7 mouse cellular contexts compared by ENCODE assay signal in the genomic region with DNA sequence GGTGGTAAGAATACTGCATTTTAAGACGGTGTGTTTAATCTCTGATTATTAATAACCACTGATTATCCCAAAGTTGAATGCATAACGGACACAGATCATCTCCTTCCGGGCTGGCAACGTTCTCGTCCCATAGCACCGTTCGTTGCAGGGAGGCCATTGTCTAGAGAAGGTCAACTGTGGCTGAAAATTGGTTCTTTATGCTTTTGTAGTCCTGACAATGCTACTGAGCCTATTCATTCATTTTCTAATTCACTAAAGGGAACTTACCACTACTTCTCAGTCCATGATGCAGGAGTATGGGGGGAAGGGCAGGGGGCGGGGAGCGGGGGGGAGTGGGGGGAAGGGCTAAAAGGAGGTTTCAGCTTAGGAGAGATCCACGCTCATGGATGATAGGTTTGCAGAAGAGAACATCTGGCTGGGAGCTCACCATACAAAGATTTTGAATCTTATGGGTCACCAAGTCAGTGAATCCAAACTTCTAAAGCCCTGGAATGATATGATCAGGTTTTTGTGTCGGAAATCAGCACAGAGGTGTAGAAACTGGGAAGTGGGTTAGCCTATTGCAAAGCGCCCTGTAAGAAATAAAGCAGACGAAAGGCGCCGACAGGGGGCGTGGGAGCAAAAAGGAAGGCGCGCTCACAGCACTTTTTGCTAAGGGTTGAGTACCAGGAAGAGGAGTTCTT. TPM values are rescaled to one million over a fixed set of nuclear protein-coding genes. Genes with fewer than 3 reads are reported as not detected.
DNase-seq lines count a peak whose midpoint lies in the region; ATAC-seq and TF ChIP-seq lines count a peak whose summit lies in the region.

No protein-coding gene starts in this region.

- H3K27ac ChIP-seq in embryonic facial prominence, embryonic 12.5 days, result peak overlapping the region; percentile 60
- no peak overlapping the region for H3K27ac ChIP-seq in kidney, adult 2 months (ENCODE audit: insufficient read depth, low read depth, low read length)
- peak overlapping the region; percentile 67 for H3K27ac ChIP-seq in limb, embryonic 12.5 days
- H3K27ac ChIP-seq in midbrain, embryonic 15.5 days, result peak overlapping the region; percentile 82
- peak overlapping the region; percentile 75 for H3K27ac ChIP-seq in spleen, adult 2 months (ENCODE audit: insufficient read depth, low read length)

- H3K36me3 ChIP-seq in embryonic facial prominence, embryonic 12.5 days, result peaks cover 1% of the 10 kb centered on the region; the same call in 1 of the 2 replicates
- H3K36me3 ChIP-seq in kidney, adult 2 months (ENCODE audit: control insufficient read depth, insufficient read depth, low read length), result no peaks in the 10 kb centered on the region
- H3K36me3 ChIP-seq in limb, embryonic 12.5 days, result peaks cover 3% of the 10 kb centered on the region; the same call in 1 of the 2 replicates
- H3K36me3 ChIP-seq in midbrain, embryonic 15.5 days (replicated peaks), result no peaks in the 10 kb centered on the region
- H3K36me3 ChIP-seq in spleen, adult 2 months (ENCODE audit: control insufficient read depth, insufficient read depth, low read length), result no peaks in the 10 kb centered on the region

- under 1% methylated on average over 18 of the region's 18 CpGs for WGBS in embryonic facial prominence, embryonic 12.5 days
- under 1% methylated on average over 18 of the region's 18 CpGs for WGBS in kidney, adult 2 months
- WGBS in limb, embryonic 12.5 days, result under 1% methylated on average over 18 of the region's 18 CpGs
- 0% methylated on average over 18 of the region's 18 CpGs for WGBS in midbrain, embryonic 15.5 days
- under 1% methylated on average over 18 of the region's 18 CpGs for WGBS in spleen, adult 2 months

- H3K9ac ChIP-seq in embryonic facial prominence, embryonic 12.5 days, result peak overlapping the region; percentile 75; the same call in 1 of the 2 replicates
- H3K9ac ChIP-seq in limb, embryonic 12.5 days (replicated peaks), result peak overlapping the region; percentile 72
- H3K9ac ChIP-seq in midbrain, embryonic 15.5 days, result peak overlapping the region; percentile 62

- H3K27me3 ChIP-seq in embryonic facial prominence, embryonic 12.5 days, result no peaks in the 10 kb centered on the region
- no peaks in the 10 kb centered on the region for H3K27me3 ChIP-seq in kidney, adult 2 months (replicated peaks; ENCODE audit: control insufficient read depth, insufficient read depth, low read length)
- H3K27me3 ChIP-seq in limb, embryonic 12.5 days, result no peaks in the 10 kb centered on the region; the same call in 1 of the 2 replicates
- no peaks in the 10 kb centered on the region for H3K27me3 ChIP-seq in midbrain, embryonic 15.5 days (replicated peaks)
- H3K27me3 ChIP-seq in spleen, adult 2 months (ENCODE audit: control insufficient read depth, insufficient read depth, low read length), result no peaks in the 10 kb centered on the region

- peak; percentile 70 for ATAC-seq in embryonic facial prominence, embryonic 12.5 days (ENCODE audit: insufficient number of reproducible peaks, insufficient read depth, low FRiP score, low TSS enrichment)
- peak; percentile 48; the same call in 1 of the 2 replicates for ATAC-seq in limb, embryonic 12.5 days (ENCODE audit: insufficient number of reproducible peaks, insufficient read depth, low FRiP score, low TSS enrichment, low read depth)
- ATAC-seq in midbrain, embryonic 15.5 days (replicated peaks), result peak; percentile 81

- H3K4me1 ChIP-seq in embryonic facial prominence, embryonic 12.5 days, result peaks cover 10% of the 10 kb centered on the region
- H3K4me1 ChIP-seq in kidney, adult 2 months (ENCODE audit: control insufficient read depth, insufficient read depth, low read length), result no peaks in the 10 kb centered on the region
- H3K4me1 ChIP-seq in limb, embryonic 12.5 days (replicated peaks), result peaks cover 14% of the 10 kb centered on the region
- H3K4me1 ChIP-seq in midbrain, embryonic 15.5 days, result peaks cover 21% of the 10 kb centered on the region
- H3K4me1 ChIP-seq in spleen, adult 2 months (ENCODE audit: control insufficient read depth, insufficient read depth, insufficient read length), result no peaks in the 10 kb centered on the region

- peak; percentile 68 for TF ChIP-seq CTCF in kidney, adult 2 months (conservative IDR thresholded peaks at IDR 0.05; ENCODE audit: insufficient read depth, insufficient read length, low read depth, low read length)
- peak; percentile 82 for TF ChIP-seq CTCF in spleen, adult 2 months (IDR thresholded peaks at IDR 0.05; ENCODE audit: extremely low read depth, insufficient read depth, insufficient read length, insufficient replicate concordance)

- no peaks in the 10 kb centered on the region for H3K9me3 ChIP-seq in embryonic facial prominence, embryonic 12.5 days
- H3K9me3 ChIP-seq in limb, embryonic 12.5 days, result 0 out of 2 replicates have a peak, but pooled peaks cover 3% of the 10 kb centered on the region
- no peaks in the 10 kb centered on the region for H3K9me3 ChIP-seq in midbrain, embryonic 15.5 days

- peak overlapping the region; percentile 79 for H3K4me2 ChIP-seq in embryonic facial prominence, embryonic 12.5 days (replicated peaks)
- peak overlapping the region; percentile 73 for H3K4me2 ChIP-seq in limb, embryonic 12.5 days
- H3K4me2 ChIP-seq in midbrain, embryonic 15.5 days, result peak overlapping the region; percentile 74

- TF ChIP-seq POLR2A in kidney, adult 2 months (IDR thresholded peaks at IDR 0.05; ENCODE audit: low read depth, low read length), result no peak
- no peak for TF ChIP-seq POLR2A in spleen, adult 2 months (IDR thresholded peaks at IDR 0.05; ENCODE audit: low read depth, low read length)

- H3K4me3 ChIP-seq in embryonic facial prominence, embryonic 12.5 days, result peak overlapping the region; percentile 79
- H3K4me3 ChIP-seq in kidney, adult 2 months (ENCODE audit: insufficient read depth, low read depth, low read length), result peak overlapping the region; percentile 87
- H3K4me3 ChIP-seq in limb, embryonic 12.5 days (replicated peaks), result peak overlapping the region; percentile 81
- H3K4me3 ChIP-seq in midbrain, embryonic 15.5 days, result peak overlapping the region; percentile 52
- peak overlapping the region; percentile 95 for H3K4me3 ChIP-seq in spleen, adult 2 months (ENCODE audit: extremely low read depth, insufficient read depth, insufficient read length)

- peak; percentile 88 for DNase-seq in adrenal gland, postnatal 25 days
- peak; percentile 90 to 95 for DNase-seq in heart, adult 18-20 months
- peak; percentile 89 for DNase-seq in kidney, adult 2 months
- DNase-seq in spleen, adult 2 months (ENCODE audit: low read depth in 1 of 2, low spot score in 2 of 2), result peak; percentile 89 to 91

RNA-seq across cellular contexts. Expression of a gene that starts 0.7 kb away (rescaled TPM):
- total RNA-seq in adrenal gland, postnatal 25 days (2021), result 21.0 and 30.4 TPM in 2 replicates
- polyA plus RNA-seq in embryonic facial prominence, embryonic 12.5 days (2016; fragmentation: Nextera tagmentation; extraction: Ambion mirVana), result 78.8 and 79.3 TPM in 2 replicates
- total RNA-seq in heart, adult 18-20 months (2021), result 1 to 10 TPM; 6.4 to 7.9 TPM
- 3.5 and 4.1 TPM in 2 replicates for polyA plus RNA-seq in kidney, adult 2 months (2012; rRNA removed)
- 83.2 and 86.5 TPM in 2 replicates for polyA plus RNA-seq in limb, embryonic 12.5 days (2016; fragmentation: Nextera tagmentation; extraction: Ambion mirVana)
- 60.5 and 63.8 TPM in 2 replicates for polyA plus RNA-seq in midbrain, embryonic 15.5 days (2015; fragmentation: Nextera tagmentation; extraction: Ambion mirVana)
- 18.0 and 27.1 TPM in 2 replicates for polyA plus RNA-seq in spleen, adult 2 months (2012; rRNA removed)

RNA-seq across cellular contexts. Expression of a gene that starts 23.0 kb away (rescaled TPM):
- 6.7 and 8.4 TPM in 2 replicates for total RNA-seq in adrenal gland, postnatal 25 days (2021)
- polyA plus RNA-seq in embryonic facial prominence, embryonic 12.5 days (2016; fragmentation: Nextera tagmentation; extraction: Ambion mirVana), result 13.6 and 14.6 TPM in 2 replicates
- total RNA-seq in heart, adult 18-20 months (2021), result 1 to 10 TPM; 7.1 to 7.2 TPM
- 8.6 and 8.9 TPM in 2 replicates for polyA plus RNA-seq in kidney, adult 2 months (2012; rRNA removed)
- polyA plus RNA-seq in limb, embryonic 12.5 days (2016; fragmentation: Nextera tagmentation; extraction: Ambion mirVana), result 12.6 and 13.6 TPM in 2 replicates
- 15.5 and 15.6 TPM in 2 replicates for polyA plus RNA-seq in midbrain, embryonic 15.5 days (2015; fragmentation: Nextera tagmentation; extraction: Ambion mirVana)
- 4.4 and 4.5 TPM in 2 replicates for polyA plus RNA-seq in spleen, adult 2 months (2012; rRNA removed)

RNA-seq across cellular contexts. Expression of a gene that starts 23.2 kb away (rescaled TPM):
- total RNA-seq in adrenal gland, postnatal 25 days (2021), result 19.6 and 20.3 TPM in 2 replicates
- polyA plus RNA-seq in embryonic facial prominence, embryonic 12.5 days (2016; fragmentation: Nextera tagmentation; extraction: Ambion mirVana), result 7.4 and 8.6 TPM in 2 replicates
- 10 to 100 TPM; 21.1 to 22.2 TPM for total RNA-seq in heart, adult 18-20 months (2021)
- polyA plus RNA-seq in kidney, adult 2 months (2012; rRNA removed), result 8.0 and 8.4 TPM in 2 replicates
- polyA plus RNA-seq in limb, embryonic 12.5 days (2016; fragmentation: Nextera tagmentation; extraction: Ambion mirVana), result 5.4 and 6.5 TPM in 2 replicates
- polyA plus RNA-seq in midbrain, embryonic 15.5 days (2015; fragmentation: Nextera tagmentation; extraction: Ambion mirVana), result 8.8 and 9.5 TPM in 2 replicates
- polyA plus RNA-seq in spleen, adult 2 months (2012; rRNA removed), result 9.1 and 10.5 TPM in 2 replicates
